Mouse (Mus musculus) limb, embryonic 14.5 days (tissue): Measurements from ENCODE around the gene Zfp248. TPM values are rescaled to one million over a fixed set of nuclear protein-coding genes. Genes with fewer than 3 reads are reported as not detected.
A peak's percentile ranks its signal among the peaks of the same experiment; 100 is the strongest.

Source experiments
- ATAC-seq: fragments of 200-750 bp; cut with Nextera tagmentation; 2 replicates; pipeline ENCODE4 v1.8.0; 2017; ENCODE audit warnings: low read depth, moderate number of reproducible peaks, moderate TSS enrichment; ENCODE audit not compliant: low FRiP score
- DNase-seq: peaks from one replicate; pipeline ENCODE4 v3.0.0-alpha.2; 2015; ENCODE audit warnings: low spot score
- H3K27ac ChIP-seq: fragments of 300-500 bp; sonication (generic); replicated peaks from 2 replicates; pipeline ENCODE4 v1.5.1; 2014; ENCODE audit warnings: low read depth, mild to moderate bottlenecking, low read length, moderate library complexity, mixed read lengths
- H3K27me3 ChIP-seq: fragments of 300-500 bp; sonication (generic); 2 replicates; pipeline ENCODE4 v1.6.1; 2014; ENCODE audit warnings: low read length, mixed read lengths; ENCODE audit not compliant: control insufficient read depth, insufficient read depth
- H3K36me3 ChIP-seq: fragments of 300-500 bp; sonication (generic); 2 replicates; pipeline ENCODE4 v1.6.1; 2014; ENCODE audit warnings: mild to moderate bottlenecking, low read length, moderate library complexity, mixed read lengths; ENCODE audit not compliant: control insufficient read depth, insufficient read depth
- H3K4me1 ChIP-seq: fragments of 300-500 bp; sonication (generic); 2 replicates; pipeline ENCODE4 v1.6.1; 2014; ENCODE audit warnings: antibody characterized with exemption, low read length, mixed read lengths; ENCODE audit not compliant: control insufficient read depth, insufficient read depth
- H3K4me2 ChIP-seq: fragments of 300-500 bp; sonication (generic); replicated peaks from 2 replicates; pipeline ENCODE4 v1.6.1; 2014; ENCODE audit warnings: low read depth, mild to moderate bottlenecking, low read length, moderate library complexity; ENCODE audit not compliant: severe bottlenecking
- H3K4me3 ChIP-seq: fragments of 300-500 bp; sonication (generic); replicated peaks from 2 replicates; pipeline ENCODE4 v1.5.1; 2014; ENCODE audit warnings: low read length
- H3K9ac ChIP-seq: fragments of 300-500 bp; sonication (generic); 2 replicates; pipeline ENCODE4 v1.6.1; 2014; ENCODE audit warnings: mild to moderate bottlenecking, low read depth, low read length, moderate library complexity; ENCODE audit not compliant: severe bottlenecking
- H3K9me3 ChIP-seq: fragments of 300-500 bp; sonication (generic); 2 replicates; pipeline ENCODE4 v1.6.1; 2016; ENCODE audit warnings: low read length; ENCODE audit not compliant: control insufficient read depth
- POLR2A ChIP-seq: fragments of 200-500 bp; IDR thresholded peaks from 2 replicates; pipeline ENCODE4 v1.8.0; 2012; ENCODE audit warnings: inconsistent platforms, mild to moderate bottlenecking, moderate library complexity, borderline replicate concordance; ENCODE audit not compliant: insufficient read depth, insufficient read length; ENCODE audit errors: extremely low read depth
- WGBS: fragments of 180-500 bp; shearing (Covaris S2); extraction: QIAGEN DNeasy Blood & Tissue Kit; methylation state at CpG from one replicate; pipeline ENCODE4 v1.1.7; 2014; 5-methylcytosine and 5-hydroxymethylcytosine counted together
- polyA plus RNA-seq, 2 experiments: library from polyadenylated mRNA; depleted of rRNA in 1 of 2; stranded (reverse) in 1 of 2; unstranded in 1 of 2; fragments of >200 nt; fragmentation: Nextera tagmentation in 1 of 2; extraction: Ambion mirVana in 1 of 2; gene quantifications; 2 replicates each; pipeline versions ENCODE4 v1.2.1 to v1.2.3; 2012 to 2014

Zfp248 gene
- polyA plus RNA-seq, 2 experiments: 6.2 to 8.4 TPM

DNA sequence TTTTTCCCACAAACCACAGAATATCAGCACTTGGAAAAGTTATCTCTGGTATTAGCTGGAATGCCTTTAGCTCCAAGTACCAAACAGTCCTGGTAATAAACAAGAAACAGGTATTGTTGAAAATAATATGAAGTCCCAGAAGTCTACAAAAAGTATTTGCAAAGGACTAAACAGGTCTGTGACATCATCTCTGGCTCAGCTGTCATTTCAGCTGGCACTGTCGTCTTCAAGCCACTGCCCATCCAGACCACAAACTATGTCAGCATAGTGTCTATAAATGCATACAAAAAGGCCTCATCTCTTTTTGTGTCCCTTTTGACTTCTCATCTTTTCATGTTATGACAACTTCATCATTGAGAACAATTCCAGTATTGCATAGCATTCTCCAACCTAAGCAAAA lies 28.7 kb downstream of the Zfp248 start:
- Histone ChIP-seq H3K4me2 (no peak overlapping the region), H3K9ac (no peak overlapping the region), H3K9me3 (peaks cover 12% of the 10 kb centered on the region), H3K4me1 (no peaks in the 10 kb centered on the region), H3K4me3 (no peak overlapping the region), H3K27me3 (no peaks in the 10 kb centered on the region), H3K36me3 (peaks cover 40% of the 10 kb centered on the region), H3K27ac (no peak overlapping the region)
- no peak for TF ChIP-seq POLR2A
- WGBS: 93% methylated on average over 1 of the region's 1 CpGs
- no peak for DNase-seq
- ATAC-seq: no peak

DNA sequence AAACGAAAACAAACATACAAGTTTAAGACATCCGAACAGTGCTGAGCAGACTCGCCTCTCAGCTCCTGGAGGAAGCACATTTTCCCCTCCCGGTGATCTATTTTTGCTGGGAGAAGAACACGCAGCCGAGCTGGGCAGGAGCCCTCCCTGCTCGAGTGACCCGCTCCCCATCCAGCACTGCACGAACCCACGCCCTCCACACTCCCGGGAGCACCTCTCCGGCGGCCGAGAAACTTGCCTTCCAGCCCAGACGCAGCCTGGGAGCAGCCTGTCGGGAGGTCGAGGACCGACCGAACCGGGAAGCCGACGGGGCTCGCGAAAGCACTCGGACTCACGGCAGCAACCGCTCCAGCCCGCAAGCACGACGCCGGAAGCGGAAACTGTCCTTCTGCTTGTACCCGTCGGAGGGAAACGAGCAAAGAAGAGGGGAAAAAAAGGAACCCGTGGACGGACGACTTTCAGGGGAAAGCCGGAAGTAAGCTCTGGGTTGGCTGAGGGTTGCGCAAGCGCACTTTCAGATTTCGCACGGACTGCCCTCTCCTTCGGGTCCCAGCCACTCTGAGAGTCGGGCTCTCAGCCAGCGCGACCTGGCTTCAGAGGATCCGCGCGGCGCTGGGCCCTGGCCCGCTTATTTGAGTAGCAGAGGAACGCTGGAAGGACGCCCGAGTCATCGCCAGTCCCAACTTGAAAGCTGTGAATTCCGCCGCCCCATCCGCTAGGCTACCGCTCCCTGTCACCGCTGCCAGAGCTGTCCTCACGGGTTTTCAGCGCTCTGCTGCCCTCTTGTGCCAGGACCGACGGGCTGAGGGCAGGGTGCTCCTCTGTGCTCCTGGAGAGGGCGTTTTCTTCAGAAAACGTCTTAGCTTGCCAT lies 36.0 kb downstream of the Zfp248 start, which contains the start of gene Bms1:
TSS of gene Bms1 (minus strand) at position 425 of the 871 bp plus-strand sequence.
- ATAC-seq: peak; percentile 98
- Histone ChIP-seq H3K27me3 (no peaks in the 10 kb centered on the region), H3K4me1 (peaks cover 7% of the 10 kb centered on the region), H3K4me2 (peak within 1 kb of the TSS; percentile 64), H3K9ac (peak within 1 kb of the TSS; percentile 86), H3K9me3 (no peaks in the 10 kb centered on the region), H3K36me3 (peaks cover 29% of the 10 kb centered on the region), H3K4me3 (peak within 1 kb of the TSS; percentile 100), H3K27ac (peak within 1 kb of the TSS; percentile 78)
- WGBS: under 1% methylated on average over 61 of the region's 67 CpGs
- peak; percentile 84; the same call in 1 of the 2 replicates for TF ChIP-seq POLR2A
- DNase-seq: peak; percentile 98

DNA sequence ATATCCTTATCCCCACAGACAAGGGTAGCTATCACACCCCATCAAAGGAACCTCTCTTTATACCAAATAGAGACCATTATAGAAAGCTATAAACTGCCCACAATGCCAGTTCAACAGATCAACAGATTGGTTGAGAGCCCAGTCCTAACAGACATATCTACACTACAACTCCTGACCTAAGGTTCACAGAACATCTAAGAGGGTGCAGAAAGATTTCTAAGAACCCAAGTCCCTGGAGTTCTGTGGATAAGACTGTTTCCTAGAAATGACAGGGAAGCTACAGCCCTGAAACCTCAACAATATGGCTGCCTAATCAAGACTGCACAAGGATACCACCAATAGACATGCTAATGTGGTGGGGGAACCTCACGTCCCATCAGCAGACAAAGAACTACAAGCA lies 44.9 kb downstream of the Zfp248 start:
- DNase-seq (no peak), ATAC-seq (no peak)
- no peak overlapping the region for H3K4me2 ChIP-seq
- 81% methylated on average over 1 of the region's 1 CpGs for WGBS
- H3K9me3 ChIP-seq: no peaks in the 10 kb centered on the region
- H3K9ac ChIP-seq: no peak overlapping the region
- H3K27ac ChIP-seq: no peak overlapping the region
- no peaks in the 10 kb centered on the region for H3K27me3 ChIP-seq
- no peak overlapping the region for H3K4me3 ChIP-seq
- TF ChIP-seq POLR2A: no peak
- peaks cover 81% of the 10 kb centered on the region for H3K36me3 ChIP-seq
- no peaks in the 10 kb centered on the region for H3K4me1 ChIP-seq

DNA sequence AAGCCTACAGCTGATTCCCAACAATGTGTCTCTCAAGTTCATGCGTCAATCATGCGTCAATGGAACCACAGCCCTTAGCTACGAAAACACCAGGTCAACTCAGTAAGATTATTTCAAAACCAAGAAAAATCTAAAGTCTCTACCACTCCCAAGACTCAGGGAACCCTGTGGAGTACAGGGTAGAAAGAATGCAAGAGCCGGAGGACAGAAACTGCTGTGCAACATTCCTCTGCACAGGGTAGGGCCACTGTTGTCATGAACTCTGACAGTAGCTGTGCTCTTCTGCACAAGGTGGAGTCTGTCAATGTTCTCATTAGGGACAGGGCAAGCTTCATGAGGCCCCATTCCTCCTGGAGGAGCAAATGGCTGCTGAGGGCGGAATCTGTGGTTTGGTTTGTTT lies 46.8 kb downstream of the Zfp248 start:
- Histone ChIP-seq H3K36me3 (peaks cover 84% of the 10 kb centered on the region), H3K4me1 (no peaks in the 10 kb centered on the region), H3K4me2 (no peak overlapping the region)

DNA sequence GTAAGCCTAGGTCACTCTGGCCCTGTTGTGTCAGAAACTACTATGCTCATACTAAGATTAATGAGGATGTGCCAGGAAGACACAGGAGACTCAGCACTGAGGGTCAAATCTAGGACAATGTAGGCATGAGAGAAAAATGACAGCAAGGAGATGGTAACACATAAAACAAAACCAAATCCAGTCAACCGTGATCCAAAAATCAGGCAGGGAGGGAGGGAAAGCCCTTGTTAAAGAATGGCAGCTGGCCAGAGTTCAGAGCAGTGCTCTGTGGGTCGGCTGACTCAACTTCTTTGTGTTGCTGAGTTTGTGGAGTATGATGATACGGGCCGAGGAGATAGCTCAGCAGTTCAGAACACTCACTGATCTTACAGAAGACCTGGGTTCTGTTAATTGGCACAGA lies 48.9 kb downstream of the Zfp248 start:
- WGBS: 90% methylated on average over 4 of the region's 4 CpGs
- Histone ChIP-seq H3K9me3 (no peaks in the 10 kb centered on the region), H3K9ac (no peak overlapping the region), H3K27me3 (no peaks in the 10 kb centered on the region), H3K4me2 (no peak overlapping the region), H3K27ac (no peak overlapping the region), H3K36me3 (peaks cover 78% of the 10 kb centered on the region), H3K4me1 (no peaks in the 10 kb centered on the region), H3K4me3 (no peak overlapping the region)
- ATAC-seq: no peak
- no peak for TF ChIP-seq POLR2A
- DNase-seq: no peak

More for the DNA sequence above, 46.8 kb downstream of the Zfp248 start:
- ATAC-seq (no peak), DNase-seq (no peak)
- Histone ChIP-seq H3K27ac (no peak overlapping the region), H3K9ac (no peak overlapping the region), H3K4me3 (no peak overlapping the region), H3K9me3 (no peaks in the 10 kb centered on the region), H3K27me3 (no peaks in the 10 kb centered on the region)
- TF ChIP-seq POLR2A: no peak
- 90% methylated on average over 5 of the region's 5 CpGs for WGBS
